Mouse (Mus musculus) CH12.LX (cell line): ENCODE measurements around the gene Prkag2.

Experiments
- CTCF ChIP-seq, 2 experiments: IDR thresholded peaks in 1 of 2; conservative IDR thresholded peaks in 1 of 2; 2 replicates each; pipeline ENCODE4 v1.5.1; 2011 to 2012; ENCODE audit warnings: low read depth in 2 of 2, low read length in 2 of 2, improper control_type of control experiment in 1 of 2, inconsistent platforms in 1 of 2, mild to moderate bottlenecking in 1 of 2, moderate library complexity in 1 of 2
- E2F4 ChIP-seq: IDR thresholded peaks from 2 replicates; pipeline ENCODE4 v1.6.1; 2011; ENCODE audit warnings: low read depth, low read length, improper control_type of control experiment; ENCODE audit not compliant: insufficient replicate concordance
- EP300 ChIP-seq: IDR thresholded peaks from 2 replicates; pipeline ENCODE4 v1.6.1; 2011; ENCODE audit warnings: low read length, improper control_type of control experiment
- GABPA ChIP-seq: IDR thresholded peaks from 2 replicates; pipeline ENCODE4 v1.6.1; 2012; ENCODE audit warnings: low read depth, low read length, improper control_type of control experiment, inconsistent platforms; ENCODE audit not compliant: insufficient replicate concordance
- JUND ChIP-seq: conservative IDR thresholded peaks from 2 replicates; pipeline ENCODE4 v1.6.1; 2011; ENCODE audit warnings: low read depth, low read length, improper control_type of control experiment
- MAX ChIP-seq: IDR thresholded peaks from 2 replicates; pipeline ENCODE4 v1.6.1; 2011; ENCODE audit warnings: low read length, improper control_type of control experiment
- MXI1 ChIP-seq: IDR thresholded peaks from 2 replicates; pipeline ENCODE4 v1.6.1; 2011; ENCODE audit warnings: mild to moderate bottlenecking, low read depth, low read length, improper control_type of control experiment
- NELFE ChIP-seq: IDR thresholded peaks from 2 replicates; pipeline ENCODE4 v1.6.1; 2011; ENCODE audit warnings: low read depth, low read length, improper control_type of control experiment
- NRF1 ChIP-seq: IDR thresholded peaks from 2 replicates; pipeline ENCODE4 v1.6.1; 2014; ENCODE audit warnings: low read depth, mild to moderate bottlenecking, inconsistent platforms, low read length, improper control_type of control experiment, moderate library complexity
- POLR2A ChIP-seq: IDR thresholded peaks from 2 replicates; pipeline ENCODE4 v1.6.1; 2011; ENCODE audit warnings: low read depth, mild to moderate bottlenecking, improper control_type of control experiment, low read length
- POLR2AphosphoS2 ChIP-seq: IDR thresholded peaks from 2 replicates; pipeline ENCODE4 v1.6.1; 2011; ENCODE audit warnings: low read depth, low read length, improper control_type of control experiment
- RCOR1 ChIP-seq: conservative IDR thresholded peaks from 2 replicates; pipeline ENCODE4 v1.6.1; 2012; ENCODE audit warnings: low read depth, mild to moderate bottlenecking, inconsistent platforms, low read length, improper control_type of control experiment
- USF1 ChIP-seq: IDR thresholded peaks from 2 replicates; pipeline ENCODE4 v1.6.1; 2014; ENCODE audit warnings: low read depth, mild to moderate bottlenecking, inconsistent platforms, low read length, improper control_type of control experiment
- ZKSCAN1 ChIP-seq: IDR thresholded peaks from 2 replicates; pipeline ENCODE4 v1.6.1; 2012; ENCODE audit warnings: low read depth, inconsistent platforms, low read length, improper control_type of control experiment, borderline replicate concordance

GRCm38 (mm10) chr5:24976236-24976635 lies 124.2 kb downstream of the Prkag2 start:
- no peak for TF ChIP-seq EP300
- TF ChIP-seq ZKSCAN1, result no peak
- TF ChIP-seq GABPA, result no peak
- TF ChIP-seq POLR2A, result no peak
- TF ChIP-seq RCOR1, result no peak
- TF ChIP-seq POLR2AphosphoS2, result no peak
- no peak for TF ChIP-seq CTCF (conservative IDR thresholded peaks at IDR 0.05 in 1 of 2, IDR thresholded peaks at IDR 0.05 in 1 of 2; ENCODE audit: low read depth in 2 of 2, low read length in 2 of 2)
- TF ChIP-seq USF1, result no peak
- TF ChIP-seq NRF1, result no peak
- TF ChIP-seq JUND, result no peak
- TF ChIP-seq NELFE, result no peak
- TF ChIP-seq MXI1, result no peak
- no peak for TF ChIP-seq E2F4
- TF ChIP-seq MAX, result no peak
